Mouse (Mus musculus) CH12.LX (cell line): Measurements from ENCODE around the gene 4931428L18Rik.

Experiments
- CTCF ChIP-seq, 2 experiments: IDR thresholded peaks in 1 of 2; conservative IDR thresholded peaks in 1 of 2; 2 replicates each; pipeline ENCODE4 v1.5.1; 2011 to 2012; ENCODE audit warnings: low read depth in 2 of 2, low read length in 2 of 2, improper control_type of control experiment in 1 of 2, inconsistent platforms in 1 of 2, mild to moderate bottlenecking in 1 of 2, moderate library complexity in 1 of 2
- E2F4 ChIP-seq: IDR thresholded peaks from 2 replicates; pipeline ENCODE4 v1.6.1; 2011; ENCODE audit warnings: low read depth, low read length, improper control_type of control experiment; ENCODE audit not compliant: insufficient replicate concordance
- EP300 ChIP-seq: IDR thresholded peaks from 2 replicates; pipeline ENCODE4 v1.6.1; 2011; ENCODE audit warnings: low read length, improper control_type of control experiment
- JUND ChIP-seq: conservative IDR thresholded peaks from 2 replicates; pipeline ENCODE4 v1.6.1; 2011; ENCODE audit warnings: low read depth, low read length, improper control_type of control experiment
- MAFK ChIP-seq: IDR thresholded peaks from 2 replicates; pipeline ENCODE4 v1.6.1; 2011; ENCODE audit warnings: low read length, improper control_type of control experiment; ENCODE audit not compliant: insufficient replicate concordance
- MYC ChIP-seq: IDR thresholded peaks from 2 replicates; pipeline ENCODE4 v1.6.1; 2011; ENCODE audit warnings: low read depth, mild to moderate bottlenecking, improper control_type of control experiment, low read length
- POLR2A ChIP-seq: IDR thresholded peaks from 2 replicates; pipeline ENCODE4 v1.6.1; 2011; ENCODE audit warnings: low read depth, mild to moderate bottlenecking, improper control_type of control experiment, low read length
- SMC3 ChIP-seq: IDR thresholded peaks from 2 replicates; pipeline ENCODE4 v1.6.1; 2011; ENCODE audit warnings: low read depth, low read length, improper control_type of control experiment
- UBTF ChIP-seq: IDR thresholded peaks from 2 replicates; pipeline ENCODE4 v1.6.1; 2012; ENCODE audit warnings: low read depth, mild to moderate bottlenecking, inconsistent platforms, low read length, improper control_type of control experiment, moderate library complexity
- USF1 ChIP-seq: IDR thresholded peaks from 2 replicates; pipeline ENCODE4 v1.6.1; 2014; ENCODE audit warnings: low read depth, mild to moderate bottlenecking, inconsistent platforms, low read length, improper control_type of control experiment
- ZC3H11A ChIP-seq: IDR thresholded peaks from 2 replicates; pipeline ENCODE4 v1.6.1; 2012; ENCODE audit warnings: low read depth, mild to moderate bottlenecking, inconsistent platforms, low read length, improper control_type of control experiment
- ZNF384 ChIP-seq: IDR thresholded peaks from 2 replicates; pipeline ENCODE4 v1.6.1; 2012; ENCODE audit warnings: low read depth, low read length, improper control_type of control experiment, inconsistent platforms

DNA sequence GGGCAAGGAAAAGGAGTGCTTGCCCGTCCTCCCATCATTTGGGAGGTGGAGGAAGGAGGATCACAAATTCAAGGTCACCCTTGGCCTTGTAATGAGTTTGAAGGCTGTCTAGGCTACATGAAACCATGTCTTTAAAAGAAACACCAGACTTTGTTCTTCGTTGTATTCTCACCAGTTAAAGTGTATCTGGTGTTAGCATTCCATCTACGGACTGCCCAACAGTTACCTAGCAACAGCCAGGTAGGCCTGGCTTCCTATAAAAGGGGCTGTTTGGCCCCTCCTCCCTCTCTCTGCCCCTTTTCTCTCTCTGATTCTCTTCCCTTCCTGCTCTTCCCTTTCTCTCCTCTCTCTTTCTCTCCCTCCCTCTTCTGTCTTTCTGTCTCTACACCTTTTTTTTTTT lies 71.9 kb downstream of the 4931428L18Rik start:
- TF ChIP-seq SMC3 (no peak), POLR2A (no peak), E2F4 (no peak), ZNF384 (no peak), UBTF (no peak), CTCF (conservative IDR thresholded peaks at IDR 0.05 in 1 of 2, IDR thresholded peaks at IDR 0.05 in 1 of 2; ENCODE audit: low read depth in 2 of 2, low read length in 2 of 2) (no peak), EP300 (no peak), ZC3H11A (no peak), JUND (no peak), USF1 (no peak), MAFK (no peak), MYC (no peak)
